Mouse (Mus musculus): Measurements from ENCODE around the gene Ifnl3.
"Not testable (repeated sequence)": the region's sequence is repeated elsewhere in the genome, so short reads cannot be mapped to it uniquely, and the experiment has no call there.

Gene Ifnl3

DNA sequence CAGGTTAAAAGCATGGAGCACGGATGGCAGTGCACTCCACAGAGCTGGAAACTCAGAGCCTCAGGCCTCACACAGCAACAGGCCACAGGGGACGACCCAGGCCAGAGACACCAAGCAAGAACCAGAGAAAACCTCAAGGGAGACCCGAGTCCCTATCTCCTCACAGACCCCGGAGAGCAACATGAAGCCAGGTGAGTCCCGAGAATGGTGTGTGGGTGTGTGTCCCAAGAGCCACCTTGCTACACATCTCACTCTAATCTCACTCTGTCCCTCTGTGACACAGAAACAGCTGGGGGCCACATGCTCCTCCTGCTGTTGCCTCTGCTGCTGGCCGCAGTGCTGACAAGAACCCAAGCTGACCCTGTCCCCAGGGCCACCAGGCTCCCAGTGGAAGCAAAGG is at the start of gene Ifnl3:
Gene Ifnl3 (plus strand): TSS at position 301 of the 400 bp plus-strand sequence.
- not testable (repeated sequence) for DNase-seq (ENCODE audit: low read depth, low spot score)

GRCm38 (mm10) chr7:28476191-28476590 is 46.4 kb upstream of the Ifnl3 start:
- no peak for DNase-seq (ENCODE audit: low read depth, low spot score)

DNA sequence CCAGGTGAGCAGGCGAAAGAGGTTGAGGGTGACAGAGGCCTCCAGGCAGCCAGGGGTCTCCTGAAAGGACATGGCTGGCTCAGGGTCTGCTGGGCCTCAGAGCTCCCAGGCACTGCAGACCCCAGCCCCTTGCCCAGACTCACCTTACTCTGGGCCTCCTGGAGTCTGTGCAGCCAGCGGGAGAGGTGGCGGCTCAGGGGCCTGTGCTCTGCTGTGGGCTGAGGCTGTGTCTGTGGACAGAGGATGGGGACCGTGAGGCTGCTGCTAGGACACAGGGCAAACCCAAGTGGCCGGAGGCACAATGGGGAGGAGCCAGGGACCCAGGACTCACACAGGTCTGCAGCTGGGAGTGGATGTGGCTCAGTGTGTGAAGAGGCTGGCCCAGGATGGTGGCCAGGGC is 45.3 kb upstream of the Ifnl3 start:
- no peak for DNase-seq (ENCODE audit: low read depth, low spot score)

DNA sequence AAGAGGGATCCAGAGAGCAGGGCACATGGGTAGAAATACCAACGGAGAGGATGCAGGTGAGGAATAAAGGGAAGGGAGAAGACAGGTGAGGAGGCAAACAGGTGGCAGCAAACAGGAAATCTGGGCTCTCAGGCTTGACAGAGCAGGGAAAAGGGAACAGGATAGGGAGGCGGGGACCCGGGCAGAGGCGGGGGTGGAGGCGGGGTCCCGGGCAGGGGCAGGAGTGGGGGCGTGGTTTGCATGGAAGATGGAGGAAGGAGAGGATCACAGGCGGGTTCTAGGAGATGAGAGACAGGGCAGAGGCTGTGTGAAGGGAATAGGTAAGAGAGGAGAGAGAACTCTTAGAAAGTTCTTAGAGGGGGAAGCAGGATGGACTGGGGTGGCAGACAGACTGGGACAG is 43.8 kb upstream of the Ifnl3 start:
- DNase-seq (ENCODE audit: low read depth, low spot score): no peak

DNA sequence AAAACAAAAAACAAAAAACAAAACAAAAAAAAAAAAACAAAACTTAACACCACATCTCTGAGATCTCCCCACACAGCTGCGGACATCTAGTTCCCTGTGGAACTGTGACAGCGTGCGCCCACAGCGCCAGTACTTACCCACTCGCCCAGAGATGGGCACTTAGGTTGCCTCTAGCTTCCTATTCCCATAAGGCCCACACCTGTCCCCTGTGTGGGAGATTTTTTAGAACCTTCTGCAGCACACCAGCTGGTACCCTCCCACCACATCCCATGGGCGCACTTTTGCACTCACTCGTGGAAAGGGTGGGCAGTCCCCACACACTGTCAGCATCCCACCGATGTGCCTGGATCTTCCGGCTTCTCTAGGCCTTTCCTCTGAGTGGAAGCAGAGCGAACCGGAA is 39.8 kb upstream of the Ifnl3 start:
- peak; percentile 68 for DNase-seq (ENCODE audit: low read depth, low spot score)

DNA sequence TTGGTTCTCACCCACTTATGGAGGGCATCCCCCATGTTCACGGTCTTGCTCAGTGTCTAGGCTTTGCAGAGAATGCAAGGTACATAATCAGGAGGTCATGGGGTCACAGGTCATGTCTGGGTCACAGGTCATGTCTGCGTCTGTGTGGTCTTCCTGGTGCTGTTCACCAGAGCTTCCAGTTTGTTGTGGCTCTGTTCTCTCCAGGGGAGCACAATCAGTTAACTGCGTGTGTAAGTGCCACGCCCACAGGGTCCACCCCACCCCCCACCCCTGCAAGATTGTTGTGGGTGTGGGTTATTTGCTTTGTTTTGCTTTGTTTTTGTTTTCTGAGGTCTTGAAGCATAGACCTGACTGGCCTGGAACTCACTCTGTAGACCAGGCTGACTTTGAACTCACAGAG is 38.4 kb upstream of the Ifnl3 start:
- no peak for DNase-seq (ENCODE audit: low read depth, low spot score)

GRCm38 (mm10) chr7:28488030-28488491 is 34.6 kb upstream of the Ifnl3 start:
- DNase-seq (ENCODE audit: low read depth, low spot score): peak; percentile 87

- DNase-seq (ENCODE audit: low read depth, low spot score): peak; percentile 80
Observed at GRCm38 (mm10) chr7:28490410-28490809, 32.2 kb upstream of the Ifnl3 start.

DNA sequence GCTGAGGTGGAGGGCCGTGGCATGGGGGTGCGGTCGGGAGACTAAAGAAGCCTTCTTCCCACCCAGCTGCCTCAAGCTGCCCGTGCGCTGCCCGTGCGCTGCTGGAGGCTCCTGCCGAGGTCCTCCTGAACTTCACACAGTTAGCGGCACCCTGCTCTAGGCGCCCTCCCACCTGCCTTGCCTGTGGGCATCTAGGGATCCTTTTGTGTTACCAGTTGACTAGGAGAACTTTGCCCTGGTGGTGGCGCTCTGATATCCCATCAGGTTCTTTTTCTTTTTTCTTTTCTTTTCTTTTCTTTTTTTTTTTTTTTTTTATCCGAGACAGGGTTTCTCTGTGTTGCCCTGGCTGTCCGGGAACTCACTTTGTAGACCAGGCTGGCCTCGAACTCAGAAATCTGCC is 31.7 kb upstream of the Ifnl3 start:
- no peak for DNase-seq (ENCODE audit: low read depth, low spot score)

GRCm38 (mm10) chr7:28492310-28492709 is 30.3 kb upstream of the Ifnl3 start:
- DNase-seq (ENCODE audit: low read depth, low spot score): no peak

DNA sequence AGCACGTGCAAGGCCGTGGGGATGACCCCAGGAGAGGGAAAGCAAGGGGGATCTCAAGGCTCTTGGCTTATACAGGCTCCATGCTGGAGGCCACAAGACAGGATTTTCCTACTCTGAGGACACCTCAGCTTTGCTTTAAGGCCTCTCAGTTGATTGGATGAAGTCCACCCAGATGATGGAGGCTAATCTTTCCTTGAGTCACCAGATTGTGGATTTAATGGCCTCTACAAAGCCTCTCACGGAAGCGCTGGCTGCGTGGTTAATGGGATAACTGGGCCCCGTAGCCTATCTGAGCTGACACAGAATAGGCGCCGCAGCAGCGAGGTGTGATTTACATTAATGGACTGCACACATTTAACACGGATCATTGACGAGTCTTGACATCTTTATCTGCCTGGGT is 27.2 kb upstream of the Ifnl3 start:
- no peak for DNase-seq (ENCODE audit: low read depth, low spot score)

GRCm38 (mm10) chr7:28505585-28505984 is 17.1 kb upstream of the Ifnl3 start:
- DNase-seq (ENCODE audit: low read depth, low spot score): no peak

DNA sequence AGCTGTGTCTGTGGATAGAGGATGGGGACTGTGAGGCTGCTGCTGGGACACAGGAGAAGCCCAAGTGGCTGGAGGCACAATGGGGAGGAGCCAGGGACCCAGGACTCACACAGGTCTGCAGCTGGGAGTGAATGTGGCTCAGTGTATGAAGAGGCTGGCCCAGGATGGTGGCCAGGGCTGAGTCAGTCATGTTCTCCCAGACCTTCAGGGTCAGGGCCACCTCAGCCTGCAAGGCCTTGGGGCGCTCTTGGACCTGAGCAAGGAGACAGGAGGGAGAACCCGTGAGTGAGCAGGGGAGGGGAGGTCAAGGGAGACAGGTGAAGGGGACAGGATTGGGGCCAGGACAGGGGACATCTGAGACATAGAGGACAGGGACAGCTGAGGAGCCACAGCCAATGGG is 13.5 kb upstream of the Ifnl3 start:
- DNase-seq (ENCODE audit: low read depth, low spot score): not testable (repeated sequence)

GRCm38 (mm10) chr7:28510405-28510974 is 12.1 kb upstream of the Ifnl3 start, which contains the start of gene Ifnl2:
Gene Ifnl2 (minus strand): TSS chr7:28510455.
- DNase-seq (ENCODE audit: low read depth, low spot score): peak; percentile 44

- DNase-seq (ENCODE audit: low read depth, low spot score): no peak
Observed at GRCm38 (mm10) chr7:28511441-28511840, 11.2 kb upstream of the Ifnl3 start.

- DNase-seq (ENCODE audit: low read depth, low spot score): peak; percentile 69
Observed at GRCm38 (mm10) chr7:28527922-28528719, 5.5 kb downstream of the Ifnl3 start.

DNA sequence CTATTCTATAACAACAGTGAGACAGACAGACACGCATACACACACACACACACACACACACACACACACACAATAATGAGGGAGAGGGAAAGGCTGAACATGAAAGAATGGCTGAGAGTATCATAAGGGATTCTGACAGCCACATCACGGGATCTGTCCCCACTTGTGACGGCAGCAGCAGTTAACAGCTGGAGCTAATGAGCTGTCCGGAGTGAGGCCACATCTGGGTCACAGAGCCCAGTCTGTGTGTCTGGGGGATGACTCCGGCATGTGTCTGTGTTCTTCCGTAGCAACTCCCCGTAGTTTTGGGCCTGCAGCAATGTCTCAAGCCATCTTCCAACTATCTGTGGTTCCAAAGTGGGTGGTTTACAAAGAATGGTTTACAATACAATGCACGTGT is 9.4 kb downstream of the Ifnl3 start:
- no peak for DNase-seq (ENCODE audit: low read depth, low spot score)

GRCm38 (mm10) chr7:28538886-28539285 is 16.2 kb downstream of the Ifnl3 start:
- not testable (repeated sequence) for DNase-seq (ENCODE audit: low read depth, low spot score)

- no peak for DNase-seq (ENCODE audit: low read depth, low spot score)
Observed at GRCm38 (mm10) chr7:28540526-28540925, 17.9 kb downstream of the Ifnl3 start, which contains the start of gene Sycn. Gene Sycn (plus strand): TSS chr7:28540885.

DNA sequence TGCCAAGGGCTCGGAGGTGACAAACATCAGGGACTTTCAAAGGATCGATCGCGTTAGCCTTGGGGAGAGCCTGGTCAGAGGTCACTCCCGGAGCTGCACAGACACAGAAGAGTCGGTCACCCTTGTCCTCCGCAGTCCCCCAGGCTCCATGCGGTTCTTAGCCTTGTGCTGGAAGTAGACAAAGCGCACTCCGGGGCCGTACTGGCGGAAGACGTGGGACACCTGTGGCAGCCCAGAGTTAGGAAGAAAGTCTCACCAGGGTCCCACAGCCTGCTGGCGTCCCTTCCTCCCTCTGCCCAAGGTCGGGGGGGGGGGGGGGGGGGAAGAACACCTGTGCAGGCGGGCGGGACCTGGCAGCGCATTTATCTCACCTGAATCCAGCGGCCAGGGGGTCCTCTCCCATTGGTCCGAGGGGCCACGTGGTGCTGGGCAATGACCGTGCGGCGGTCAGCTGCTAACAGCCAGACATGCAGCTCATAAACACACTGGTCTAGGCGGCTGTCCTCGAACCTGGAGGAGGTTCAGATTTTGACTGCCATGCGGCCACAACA is 21.5 kb downstream of the Ifnl3 start:
- no peak for DNase-seq (ENCODE audit: low read depth, low spot score)

DNA sequence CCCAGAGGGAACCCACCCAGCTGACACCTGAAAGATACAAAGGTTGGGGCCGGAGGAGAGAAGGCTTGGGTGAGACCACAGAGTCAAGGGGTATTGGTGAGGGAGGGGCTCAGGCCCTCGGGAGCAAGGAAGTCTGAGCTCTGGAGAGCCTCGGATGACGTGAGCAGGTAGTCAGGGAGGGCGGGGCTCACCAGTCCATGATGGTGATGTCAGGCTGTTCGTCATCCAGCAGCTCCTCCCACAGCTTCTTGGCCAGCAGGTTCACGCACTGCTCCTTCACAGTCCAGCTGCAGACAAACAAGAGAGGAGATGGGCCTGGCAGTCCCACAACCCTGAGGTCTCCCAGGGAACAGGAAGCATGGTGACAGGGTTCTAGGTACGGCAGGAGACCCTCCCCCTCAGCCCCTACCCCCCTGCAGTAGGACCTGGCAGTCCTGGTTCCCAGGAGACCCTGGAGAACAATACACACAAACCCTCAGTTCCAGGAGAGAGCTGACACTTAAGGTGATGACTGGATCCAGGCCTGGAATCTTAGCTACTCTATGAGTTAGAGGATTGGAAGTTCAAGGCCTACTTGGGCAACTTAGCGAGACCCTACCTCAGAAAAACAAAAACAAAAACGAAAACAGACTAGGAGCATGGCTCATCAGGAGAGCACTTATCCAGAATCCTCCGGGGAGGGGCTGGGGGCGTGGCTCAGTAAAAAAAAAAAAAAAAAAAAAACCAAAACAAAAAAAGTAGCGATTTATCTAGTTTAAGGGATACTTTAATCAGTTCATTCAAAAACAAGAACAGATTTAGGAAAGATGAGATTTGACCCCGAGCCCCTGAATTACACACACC is 22.6 kb downstream of the Ifnl3 start:
- DNase-seq (ENCODE audit: low read depth, low spot score): no peak

GRCm38 (mm10) chr7:28545891-28546210 is 23.2 kb downstream of the Ifnl3 start:
- DNase-seq (ENCODE audit: low read depth, low spot score): no peak
